Mouse (Mus musculus) naive thymus-derived CD4-positive, alpha-beta T cell, adult 2 months (primary cell): ENCODE data around the gene Spag5.

ENCODE experiments used
- DNase-seq: peaks from one replicate; pipeline ENCODE4 v3.0.0-alpha.2; 2011; ENCODE audit warnings: low read depth

Gene Spag5

GRCm38 (mm10) chr11:78353081-78353480 lies 51.8 kb downstream of the Spag5 start:
- DNase-seq = no peak

- DNase-seq = no peak
Measured at GRCm38 (mm10) chr11:78354905-78355304, 53.6 kb downstream of the Spag5 start.

GRCm38 (mm10) chr11:78355471-78356238 lies 54.3 kb downstream of the Spag5 start:
- DNase-seq = peak; percentile 82

- DNase-seq = peak; percentile 66
Measured at GRCm38 (mm10) chr11:78358330-78359007, 57.1 kb downstream of the Spag5 start.

GRCm38 (mm10) chr11:78360125-78360788 lies 58.9 kb downstream of the Spag5 start:
- peak; percentile 88 for DNase-seq

GRCm38 (mm10) chr11:78360789-78361131 lies 59.4 kb downstream of the Spag5 start:
- DNase-seq = no peak

- DNase-seq = no peak
Measured at GRCm38 (mm10) chr11:78363309-78364007, 62.1 kb downstream of the Spag5 start.

- DNase-seq = no peak
Measured at GRCm38 (mm10) chr11:78364103-78364502, 62.8 kb downstream of the Spag5 start.

- no peak for DNase-seq
Measured at GRCm38 (mm10) chr11:78367456-78368225, 66.3 kb downstream of the Spag5 start.

GRCm38 (mm10) chr11:78370389-78370788 lies 69.1 kb downstream of the Spag5 start:
- no peak for DNase-seq

GRCm38 (mm10) chr11:78371711-78372110 lies 70.4 kb downstream of the Spag5 start:
- DNase-seq = no peak
